Mouse (Mus musculus) testis, adult 2 months (tissue): ENCODE results near the gene Plekha7.

Experiments
- CTCF ChIP-seq: fragments of 200-500 bp; IDR thresholded peaks from 2 replicates; pipeline ENCODE4 v1.5.1; 2012; ENCODE audit warnings: low read depth, mild to moderate bottlenecking, inconsistent platforms, low read length, moderate library complexity; ENCODE audit not compliant: control insufficient read depth, insufficient read depth, insufficient replicate concordance
- POLR2A ChIP-seq: fragments of 200-500 bp; IDR thresholded peaks from 2 replicates; pipeline ENCODE4 v1.6.1; 2012; ENCODE audit warnings: low read depth, mild to moderate bottlenecking, inconsistent platforms, low read length, moderate library complexity; ENCODE audit not compliant: control insufficient read depth

- no peak for TF ChIP-seq POLR2A
- TF ChIP-seq CTCF: no peak
Observed at GRCm38 (mm10) chr7:116149568-116149967, 158.6 kb downstream of the Plekha7 start.
